Mouse (Mus musculus) kidney, embryonic 15.5 days (tissue): Measurements from ENCODE around the gene Ezh1. TPM values are rescaled to one million over a fixed set of nuclear protein-coding genes. Genes with fewer than 3 reads are reported as not detected.
A peak's percentile ranks its signal among the peaks of the same experiment; 100 is the strongest.

Experiments used
- ATAC-seq: fragments of 200-750 bp; cut with Nextera tagmentation; replicated peaks from 2 replicates; pipeline ENCODE4 v1.8.0; 2017; ENCODE audit warnings: moderate TSS enrichment; ENCODE audit not compliant: low FRiP score
- H3K27ac ChIP-seq: fragments of 300-500 bp; sonication (generic); 2 replicates; pipeline ENCODE4 v1.5.1; 2015; ENCODE audit warnings: mild to moderate bottlenecking, inconsistent platforms
- H3K27me3 ChIP-seq: fragments of 300-500 bp; sonication (generic); 2 replicates; pipeline ENCODE4 v1.6.1; 2015; ENCODE audit warnings: inconsistent platforms
- H3K36me3 ChIP-seq: fragments of 300-500 bp; sonication (generic); 2 replicates; pipeline ENCODE4 v1.6.1; 2015; ENCODE audit warnings: inconsistent platforms
- H3K4me1 ChIP-seq: fragments of 300-500 bp; sonication (generic); 2 replicates; pipeline ENCODE4 v1.6.1; 2015; ENCODE audit warnings: inconsistent platforms
- H3K4me2 ChIP-seq: fragments of 300-500 bp; sonication (generic); 2 replicates; pipeline ENCODE4 v1.6.1; 2015; ENCODE audit warnings: moderate library complexity, mild to moderate bottlenecking, inconsistent platforms
- H3K4me3 ChIP-seq: fragments of 300-500 bp; sonication (generic); replicated peaks from 2 replicates; pipeline ENCODE4 v1.5.1; 2015; ENCODE audit warnings: mild to moderate bottlenecking, inconsistent platforms
- H3K9ac ChIP-seq: fragments of 300-500 bp; sonication (generic); 2 replicates; pipeline ENCODE4 v1.6.1; 2015; ENCODE audit warnings: mild to moderate bottlenecking, inconsistent platforms
- H3K9me3 ChIP-seq: fragments of 300-500 bp; sonication (generic); replicated peaks from 2 replicates; pipeline ENCODE4 v1.6.1; 2016; ENCODE audit warnings: inconsistent platforms
- WGBS: fragments of 180-500 bp; shearing (Covaris S2); methylation state at CpG from one replicate; pipeline ENCODE4 v1.1.7; 2015; ENCODE audit warnings: mixed read lengths; 5-methylcytosine and 5-hydroxymethylcytosine counted together
- polyA plus RNA-seq: library from polyadenylated mRNA; unstranded; fragments of >200 nt; fragmentation: Nextera tagmentation; extraction: Ambion mirVana; gene quantifications from 2 replicates; pipeline ENCODE4 v1.2.1, GENCODE M21; 2015

Ezh1 gene
- polyA plus RNA-seq = 22.9 and 27.0 TPM in 2 replicates

GRCm38 (mm10) chr11:101226065-101226701, at the start of gene Ezh1:
Gene Ezh1 (minus strand): TSS chr11:101226463.
- peak within 1 kb of the TSS; percentile 91 for H3K27ac ChIP-seq
- peak within 1 kb of the TSS; percentile 89 for H3K9ac ChIP-seq
- peaks cover 51% of the 10 kb centered on the region for H3K4me1 ChIP-seq
- H3K27me3 ChIP-seq = no peaks in the 10 kb centered on the region
- peak within 1 kb of the TSS; percentile 83 for H3K4me2 ChIP-seq
- H3K4me3 ChIP-seq = peak within 1 kb of the TSS; percentile 93
- WGBS = under 1% methylated on average over 56 of the region's 56 CpGs
- peaks cover 3% of the 10 kb centered on the region; the same call in 1 of the 2 replicates for H3K36me3 ChIP-seq
- ATAC-seq = peak; percentile 92
- no peaks in the 10 kb centered on the region for H3K9me3 ChIP-seq

- WGBS = 79% methylated on average over 4 of the region's 4 CpGs
- no peak overlapping the region for H3K27ac ChIP-seq
- H3K4me1 ChIP-seq = peaks cover 41% of the 10 kb centered on the region
- no peaks in the 10 kb centered on the region for H3K27me3 ChIP-seq
- no peak overlapping the region for H3K4me2 ChIP-seq
- H3K4me3 ChIP-seq = no peak overlapping the region
- H3K9me3 ChIP-seq = no peaks in the 10 kb centered on the region
- ATAC-seq = no peak
- H3K9ac ChIP-seq = no peak overlapping the region
- H3K36me3 ChIP-seq = peaks cover 31% of the 10 kb centered on the region
Measured at GRCm38 (mm10) chr11:101275309-101275708, 49.0 kb upstream of the Ezh1 start.

- no peak overlapping the region for H3K4me2 ChIP-seq
- no peaks in the 10 kb centered on the region for H3K27me3 ChIP-seq
- 85% methylated on average over 3 of the region's 3 CpGs for WGBS
- H3K9ac ChIP-seq = no peak overlapping the region
- peaks cover 35% of the 10 kb centered on the region for H3K4me1 ChIP-seq
- no peaks in the 10 kb centered on the region for H3K9me3 ChIP-seq
- H3K4me3 ChIP-seq = no peak overlapping the region
- ATAC-seq = no peak
- H3K27ac ChIP-seq = no peak overlapping the region
- H3K36me3 ChIP-seq = peaks cover 37% of the 10 kb centered on the region
Measured at GRCm38 (mm10) chr11:101272446-101272845, 46.2 kb upstream of the Ezh1 start.

- Histone ChIP-seq H3K27ac (no peak overlapping the region), H3K9me3 (no peaks in the 10 kb centered on the region), H3K36me3 (peaks cover 25% of the 10 kb centered on the region), H3K27me3 (peaks cover 18% of the 10 kb centered on the region), H3K4me1 (peaks cover 26% of the 10 kb centered on the region), H3K9ac (no peak overlapping the region), H3K4me2 (0 out of 2 replicates have a peak overlapping the region, but pooled peaks have one; percentile 14), H3K4me3 (no peak overlapping the region)
- WGBS = 13% methylated on average over 10 of the region's 10 CpGs
- ATAC-seq = no peak; the same call in 1 of the 2 replicates
Measured at GRCm38 (mm10) chr11:101269577-101270116, 43.4 kb upstream of the Ezh1 start.

- Histone ChIP-seq H3K27ac (no peak overlapping the region), H3K27me3 (peaks cover 37% of the 10 kb centered on the region), H3K9ac (no peak overlapping the region), H3K9me3 (no peaks in the 10 kb centered on the region), H3K4me2 (no peak overlapping the region), H3K36me3 (peaks cover 10% of the 10 kb centered on the region; the same call in 1 of the 2 replicates), H3K4me3 (no peak overlapping the region), H3K4me1 (peaks cover 60% of the 10 kb centered on the region)
- no peak for ATAC-seq
- WGBS = 50% methylated on average over 6 of the region's 6 CpGs
Measured at GRCm38 (mm10) chr11:101265906-101266305, 39.6 kb upstream of the Ezh1 start.

GRCm38 (mm10) chr11:101264954-101265471, 38.8 kb upstream of the Ezh1 start:
- peaks cover 65% of the 10 kb centered on the region for H3K4me1 ChIP-seq
- peak overlapping the region; percentile 39 for H3K4me3 ChIP-seq
- H3K27me3 ChIP-seq = peaks cover 37% of the 10 kb centered on the region
- no peak for ATAC-seq
- H3K27ac ChIP-seq = no peak overlapping the region
- H3K9ac ChIP-seq = peak overlapping the region; percentile 15; the same call in 1 of the 2 replicates
- no peaks in the 10 kb centered on the region for H3K9me3 ChIP-seq
- 7% methylated on average over 31 of the region's 31 CpGs for WGBS
- peak overlapping the region; percentile 64 for H3K4me2 ChIP-seq
- peaks cover 10% of the 10 kb centered on the region; the same call in 1 of the 2 replicates for H3K36me3 ChIP-seq

GRCm38 (mm10) chr11:101263989-101264280, 37.7 kb upstream of the Ezh1 start:
- 41% methylated on average over 3 of the region's 3 CpGs for WGBS
- Histone ChIP-seq H3K9ac (no peak overlapping the region), H3K9me3 (no peaks in the 10 kb centered on the region), H3K36me3 (peaks cover 10% of the 10 kb centered on the region; the same call in 1 of the 2 replicates), H3K4me3 (no peak overlapping the region), H3K4me1 (peaks cover 65% of the 10 kb centered on the region), H3K27me3 (peaks cover 37% of the 10 kb centered on the region), H3K4me2 (peak overlapping the region; percentile 93; the same call in 1 of the 2 replicates), H3K27ac (no peak overlapping the region)
- ATAC-seq = no peak

- WGBS = 18% methylated on average over 32 of the region's 32 CpGs
Measured at GRCm38 (mm10) chr11:101263138-101263988, 37.1 kb upstream of the Ezh1 start.

GRCm38 (mm10) chr11:101262272-101262967, 36.2 kb upstream of the Ezh1 start:
- no peak for ATAC-seq
- H3K36me3 ChIP-seq = peaks cover 12% of the 10 kb centered on the region
- peaks cover 37% of the 10 kb centered on the region for H3K27me3 ChIP-seq
- peak overlapping the region; percentile 93 for H3K4me2 ChIP-seq
- H3K27ac ChIP-seq = no peak overlapping the region
- H3K9ac ChIP-seq = peak overlapping the region; percentile 47
- WGBS = 3% methylated on average over 24 of the region's 24 CpGs
- peaks cover 77% of the 10 kb centered on the region for H3K4me1 ChIP-seq
- no peaks in the 10 kb centered on the region for H3K9me3 ChIP-seq
- peak overlapping the region; percentile 68 for H3K4me3 ChIP-seq

More at GRCm38 (mm10) chr11:101263138-101263988, 37.1 kb upstream of the Ezh1 start:
- peaks cover 69% of the 10 kb centered on the region for H3K4me1 ChIP-seq
- peak overlapping the region; percentile 68; the same call in 1 of the 2 replicates for H3K4me3 ChIP-seq
- H3K9me3 ChIP-seq = no peaks in the 10 kb centered on the region
- H3K36me3 ChIP-seq = peaks cover 10% of the 10 kb centered on the region; the same call in 1 of the 2 replicates
- ATAC-seq = no peak
- peaks cover 37% of the 10 kb centered on the region for H3K27me3 ChIP-seq
- H3K9ac ChIP-seq = no peak overlapping the region
- H3K4me2 ChIP-seq = peak overlapping the region; percentile 93
- H3K27ac ChIP-seq = no peak overlapping the region

- peaks cover 22% of the 10 kb centered on the region for H3K36me3 ChIP-seq
- peak overlapping the region; percentile 68 for H3K4me3 ChIP-seq
- H3K27ac ChIP-seq = peak overlapping the region; percentile 97
- peaks cover 81% of the 10 kb centered on the region for H3K4me1 ChIP-seq
- peaks cover 28% of the 10 kb centered on the region for H3K27me3 ChIP-seq
- H3K4me2 ChIP-seq = peak overlapping the region; percentile 93
- 1% methylated on average over 30 of the region's 30 CpGs for WGBS
- ATAC-seq = no peak
- no peaks in the 10 kb centered on the region for H3K9me3 ChIP-seq
- H3K9ac ChIP-seq = peak overlapping the region; percentile 78
Measured at GRCm38 (mm10) chr11:101260826-101261380, 34.6 kb upstream of the Ezh1 start.
